Mouse (Mus musculus) MEL-GATA-1-ER (cell line): Measurements from ENCODE around the gene Spns1.
"Not testable (repeated sequence)": the region's sequence is repeated elsewhere in the genome, so short reads cannot be mapped to it uniquely, and the experiment has no call there.

Source experiments
- DNase-seq: peaks from one replicate; pipeline ENCODE4 v3.0.0-alpha.2; 2012; ENCODE audit warnings: low read depth; ENCODE audit errors: extremely low read depth

Gene Spns1

DNA sequence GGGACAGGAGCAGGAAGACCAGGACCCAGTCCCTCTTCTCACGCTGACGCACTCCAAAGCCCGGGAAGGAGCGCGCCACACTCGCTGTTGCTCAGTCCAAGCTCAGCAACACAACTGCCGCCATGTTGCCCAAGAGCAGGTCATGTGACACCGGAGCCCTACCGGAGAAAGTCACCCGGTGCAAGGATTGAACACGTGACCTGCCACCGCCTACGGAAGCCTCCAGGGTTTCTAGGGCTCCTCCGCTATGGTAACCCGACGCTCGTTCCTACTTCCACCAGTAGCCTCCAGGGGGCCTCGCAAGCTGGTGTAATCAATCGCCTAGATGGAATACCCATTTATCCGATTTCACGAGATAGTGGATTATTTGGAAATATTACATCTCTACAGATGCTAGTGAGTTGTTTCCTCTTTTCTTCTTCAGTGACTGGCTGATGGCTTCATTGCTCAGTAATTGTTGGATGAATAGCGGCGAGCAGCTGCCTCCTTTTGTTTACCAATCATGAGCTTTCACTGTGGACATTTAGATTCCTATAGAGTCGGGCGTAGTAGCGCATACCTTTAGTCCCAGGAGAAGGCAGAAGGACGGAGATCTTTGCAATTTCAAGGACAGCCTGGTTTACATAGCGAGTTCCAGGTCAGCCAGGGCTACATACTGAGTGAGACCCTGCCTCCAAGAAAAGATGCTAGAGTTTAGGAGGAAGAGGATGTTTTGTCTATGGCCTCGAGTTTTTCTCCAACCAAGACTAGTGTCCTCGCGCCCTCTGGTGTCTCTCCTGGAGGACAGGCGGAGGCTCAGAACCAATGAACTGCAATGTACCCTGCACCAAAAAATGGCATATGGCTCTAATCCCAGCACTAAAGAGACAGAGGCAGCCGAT, at the start of gene Spns1:
Gene Spns1 (minus strand): TSS at position 173 of the 881 bp plus-strand sequence.
- peak; percentile 91 for DNase-seq

GRCm38 (mm10) chr7:126424161-126424560, 46.9 kb upstream of the Spns1 start:
- no peak for DNase-seq

GRCm38 (mm10) chr7:126421756-126422155, 44.5 kb upstream of the Spns1 start:
- DNase-seq, result no peak

DNA sequence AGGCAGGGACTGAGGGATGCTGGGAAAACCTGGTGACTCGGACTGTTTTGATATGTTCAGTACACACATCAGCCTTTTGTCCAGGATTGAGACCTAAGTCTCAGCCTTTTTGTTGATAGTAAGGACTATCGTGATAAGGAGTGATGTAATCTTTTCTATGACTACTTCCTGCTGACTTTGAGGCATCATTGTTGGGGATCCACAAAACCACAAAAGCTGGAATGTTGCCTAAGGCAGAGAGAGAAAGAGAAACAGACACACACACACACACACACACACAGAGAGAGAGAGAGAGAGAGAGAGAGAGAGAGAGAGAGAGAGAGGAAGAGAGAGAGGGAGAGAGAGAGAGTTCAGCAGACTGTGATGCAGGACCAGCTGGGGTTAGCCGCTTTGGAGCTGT, 41.2 kb upstream of the Spns1 start:
- no peak for DNase-seq

GRCm38 (mm10) chr7:126417606-126418005, 40.4 kb upstream of the Spns1 start:
- no peak for DNase-seq

- no peak for DNase-seq
Measured at GRCm38 (mm10) chr7:126417045-126417444, 39.8 kb upstream of the Spns1 start.

DNA sequence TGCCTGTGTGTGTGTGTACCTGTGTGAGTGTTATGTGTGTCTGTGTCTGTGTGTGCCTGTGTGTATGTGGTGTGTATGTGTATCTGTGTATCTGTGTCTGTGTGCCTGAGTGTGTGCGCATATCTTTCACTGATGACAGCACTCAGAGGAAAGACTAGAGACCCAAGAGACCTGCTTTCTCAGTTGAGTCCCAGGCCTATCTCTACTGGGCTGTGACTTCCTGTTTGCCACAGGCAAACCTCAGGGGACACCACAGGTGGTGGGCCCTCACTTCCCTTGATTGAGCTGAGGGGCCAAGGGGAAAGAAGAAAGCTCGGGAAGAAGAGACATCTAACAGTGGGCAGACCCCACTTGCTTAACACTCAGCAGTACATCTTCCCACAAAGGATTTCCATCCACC, 39.4 kb upstream of the Spns1 start:
- peak; percentile 50 for DNase-seq

DNA sequence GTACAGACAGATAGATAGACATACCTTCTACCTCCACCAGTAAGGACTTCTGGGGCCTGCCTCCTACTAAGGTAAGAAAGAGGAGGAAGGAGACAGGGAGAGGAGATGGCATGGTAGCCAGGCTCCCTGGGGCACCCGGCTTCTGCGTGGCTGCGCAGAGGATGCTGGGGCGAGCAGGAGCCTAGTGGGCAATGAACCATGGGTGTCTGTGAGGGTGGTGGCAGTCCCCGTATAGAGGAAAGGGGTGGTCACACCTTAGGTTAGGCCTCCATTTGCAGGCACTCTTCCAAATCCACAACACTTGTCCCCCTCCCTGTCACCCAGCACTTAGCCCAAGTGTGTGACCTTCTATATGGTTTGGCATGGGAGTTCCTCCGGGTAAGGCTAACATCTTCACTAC, 37.5 kb upstream of the Spns1 start, which contains the start of gene Cd19:
Gene Cd19 (minus strand): TSS at position 165 of the 400 bp plus-strand sequence.
- DNase-seq, result no peak

DNA sequence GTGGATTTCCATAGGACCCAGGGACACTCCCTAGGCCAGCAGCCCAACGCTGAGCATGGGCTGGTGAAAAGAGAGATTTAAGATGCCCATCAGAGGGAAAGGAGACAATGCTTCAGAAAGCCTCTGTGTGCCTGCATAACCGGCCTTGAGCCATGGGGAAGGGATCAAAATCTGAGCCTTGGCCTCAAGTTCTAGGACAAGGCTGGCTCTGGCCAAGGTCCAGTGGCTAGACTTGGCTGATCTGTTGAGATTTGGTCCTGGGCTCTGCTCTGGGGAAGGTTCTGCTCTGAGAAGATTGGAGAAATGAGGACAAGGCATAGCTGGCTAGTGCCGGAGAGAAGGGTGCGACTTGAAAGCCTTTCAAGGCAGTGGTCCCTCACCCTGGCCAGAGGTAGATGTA, 33.8 kb upstream of the Spns1 start:
- DNase-seq, result no peak

- no peak for DNase-seq
Measured at GRCm38 (mm10) chr7:126408686-126409085, 31.4 kb upstream of the Spns1 start.

- DNase-seq, result not testable (repeated sequence)
Measured at GRCm38 (mm10) chr7:126402518-126402917, 25.3 kb upstream of the Spns1 start.

DNA sequence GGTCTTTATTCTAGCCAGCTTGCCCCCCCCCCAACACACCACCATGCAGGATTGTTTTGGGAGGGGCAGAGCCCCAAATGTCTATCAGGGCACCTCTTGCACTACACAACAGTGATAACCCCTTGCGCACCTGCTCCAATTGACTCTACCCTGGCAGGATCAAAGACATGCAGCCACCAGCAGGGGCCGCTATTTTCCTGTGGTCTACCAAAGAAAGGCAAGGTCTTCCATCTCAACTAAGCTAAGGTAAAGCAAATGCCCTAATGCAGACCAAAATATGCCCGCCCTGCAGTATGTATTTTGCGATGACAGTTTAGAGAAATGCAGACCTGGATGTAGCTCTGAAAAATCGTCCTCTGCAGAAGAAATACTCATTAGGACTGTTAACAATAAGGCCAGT, 22.3 kb upstream of the Spns1 start:
- peak; percentile 64 for DNase-seq

DNA sequence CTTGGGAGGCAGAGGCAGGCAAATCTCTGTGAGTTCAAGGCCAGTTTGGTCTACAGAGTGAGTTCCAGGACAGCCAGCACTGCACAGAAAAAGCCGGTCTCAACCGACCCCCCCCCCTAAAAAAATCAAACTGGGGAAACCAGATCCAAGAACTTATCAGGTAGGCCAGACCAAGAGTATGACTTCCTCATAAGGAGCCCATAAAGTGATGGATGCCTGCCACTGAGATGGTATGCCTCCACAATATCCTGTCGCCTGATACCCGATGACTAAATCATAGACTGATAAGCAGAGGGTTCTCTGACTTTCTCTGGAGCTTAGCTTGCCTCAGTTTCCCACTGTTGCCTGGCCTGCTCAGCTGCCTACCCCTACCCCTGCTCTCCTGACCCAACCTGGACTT, 20.6 kb upstream of the Spns1 start:
- DNase-seq, result no peak

DNA sequence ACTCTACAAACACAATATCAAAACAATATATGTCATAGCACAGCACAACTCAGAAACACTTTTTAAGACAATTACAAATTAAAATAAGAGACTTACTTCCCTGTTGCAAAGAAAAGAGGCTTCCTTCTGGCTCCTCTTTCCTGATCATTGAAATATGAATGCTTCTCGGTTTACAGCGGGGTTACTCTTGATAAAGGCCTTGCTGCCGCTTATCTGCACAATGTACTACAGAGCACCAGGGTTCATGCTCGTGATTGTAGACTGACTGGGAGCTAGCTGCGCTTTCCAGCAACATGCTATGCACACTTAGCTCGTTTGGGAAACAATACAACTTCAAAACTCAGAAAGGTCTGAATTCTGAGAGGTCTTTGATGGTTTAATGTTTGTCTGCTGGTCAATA, 20.0 kb upstream of the Spns1 start:
- no peak for DNase-seq

GRCm38 (mm10) chr7:126396298-126397119, 19.3 kb upstream of the Spns1 start, which contains the start of gene Nfatc2ip:
Gene Nfatc2ip, minus strand, starts transcription at chr7:126396737.
- peak; percentile 99 for DNase-seq

GRCm38 (mm10) chr7:126392086-126392884, 15.0 kb upstream of the Spns1 start:
- DNase-seq, result not testable (repeated sequence)

DNA sequence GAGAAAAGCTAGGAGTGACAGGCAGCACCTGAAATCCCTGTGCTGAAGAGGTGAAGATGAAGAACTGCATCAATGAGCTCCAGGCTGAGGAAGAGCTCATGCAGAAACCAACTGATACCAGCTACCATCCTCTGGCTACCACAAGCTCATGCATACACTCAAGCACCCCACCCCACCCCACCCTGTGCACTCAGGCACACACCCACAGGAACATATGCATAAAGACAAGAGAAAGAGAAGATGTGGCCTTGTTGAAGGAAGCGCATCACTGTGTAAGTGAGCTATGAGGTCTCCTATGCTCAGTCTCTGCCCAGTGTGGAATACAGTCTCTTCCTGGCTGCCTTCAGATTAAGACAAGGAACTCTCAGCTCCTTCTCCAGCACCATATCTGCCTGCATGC, 10.9 kb upstream of the Spns1 start:
- no peak for DNase-seq

DNA sequence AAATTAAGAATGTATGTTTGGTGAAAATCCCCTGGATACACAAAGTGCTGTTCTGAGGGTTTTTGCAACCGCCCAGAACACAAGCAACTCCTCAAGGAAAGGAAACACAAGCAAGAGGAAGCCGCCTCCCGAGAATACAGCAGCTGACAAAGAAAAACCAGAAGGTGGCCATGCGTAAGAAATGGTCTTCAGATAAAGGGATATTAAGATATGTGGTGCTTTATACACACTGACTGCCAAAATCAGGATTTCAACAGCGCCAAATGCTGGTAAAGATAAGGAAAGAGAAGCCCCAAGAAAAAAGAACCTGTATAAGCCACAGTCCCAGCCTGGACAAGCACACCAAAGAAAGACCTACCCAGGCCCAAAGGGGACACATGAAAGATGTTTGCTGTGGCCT, 6.3 kb upstream of the Spns1 start:
- DNase-seq, result no peak

- DNase-seq, result no peak
Measured at GRCm38 (mm10) chr7:126376903-126377277, 360 bp downstream of the Spns1 start.

DNA sequence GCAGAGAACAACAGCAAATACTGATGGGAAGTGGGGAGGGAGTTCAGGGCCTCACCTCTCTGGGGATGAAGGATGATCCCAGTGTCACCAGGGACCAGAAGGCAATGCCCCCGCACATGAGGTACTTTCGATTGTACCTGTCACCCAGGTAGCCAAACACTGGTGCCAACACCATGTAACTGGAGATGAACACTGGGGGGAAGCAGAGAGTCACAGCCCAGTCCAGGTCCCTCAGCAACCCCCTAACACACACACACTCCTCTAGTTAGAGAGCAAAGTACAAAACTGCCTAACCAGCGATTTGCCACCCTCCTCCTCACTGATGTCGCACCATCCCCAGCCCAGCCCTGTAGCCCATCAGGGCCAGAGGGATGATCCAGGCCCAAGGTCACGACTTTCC, 2.2 kb downstream of the Spns1 start:
- DNase-seq, result no peak

DNA sequence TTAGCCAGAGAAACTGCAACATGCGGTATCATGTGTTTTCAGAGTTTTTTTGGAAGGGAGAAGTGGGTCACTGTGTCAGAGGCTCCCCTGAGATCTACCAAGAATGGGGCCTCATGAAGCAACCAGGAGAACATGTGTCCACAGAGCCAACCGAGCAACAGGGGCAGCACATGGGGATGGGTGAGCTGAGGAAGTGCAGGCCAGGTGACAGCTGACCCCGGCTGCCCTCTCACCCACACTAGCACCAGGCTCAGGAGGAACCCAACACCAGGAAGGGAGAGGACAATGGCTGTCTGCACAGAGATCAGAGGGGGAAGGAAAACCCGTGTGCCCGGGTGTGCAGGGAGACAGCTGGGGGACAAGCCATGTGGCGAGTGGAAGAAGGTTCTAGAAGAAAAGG, 2.7 kb downstream of the Spns1 start:
- no peak for DNase-seq
